Comparison of ENCODE assay signal across 8 mouse cellular contexts in the genomic region with DNA sequence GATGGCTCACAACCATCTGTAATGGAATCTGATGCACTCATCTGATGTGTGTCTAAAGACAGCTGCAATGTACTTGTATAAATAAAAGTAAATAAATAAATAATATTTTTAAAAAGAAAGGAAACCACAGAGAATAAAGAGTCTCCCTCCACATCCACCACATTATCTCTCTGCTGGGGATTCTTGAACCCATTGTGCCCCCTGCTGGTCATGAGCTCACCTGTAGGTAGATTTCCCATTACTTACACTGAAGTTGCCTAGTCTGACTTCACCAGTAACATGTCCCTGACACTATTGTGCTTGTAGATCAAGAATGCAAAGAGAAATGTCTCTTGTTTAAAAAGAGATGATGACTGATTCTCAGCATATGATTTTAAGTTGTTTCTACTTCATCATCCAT.
DNase-seq lines count a peak whose midpoint lies in the region; ATAC-seq and TF ChIP-seq lines count a peak whose summit lies in the region.
"Not testable (repeated sequence)": the region's sequence is repeated elsewhere in the genome, so short reads cannot be mapped to it uniquely, and the experiment has no call there.

No protein-coding gene starts in this region.

- peak; percentile 53 to 60 for DNase-seq in B cell, adult 2 months
- peak; percentile 53 for DNase-seq in T-cell, adult 2 months (ENCODE audit: low spot score)
- DNase-seq in adrenal gland, postnatal 10 days = peak; percentile 32
- peak; percentile 26 for DNase-seq in liver, postnatal 0 days
- peak; percentile 74 for DNase-seq in naive thymus-derived CD4-positive, alpha-beta T cell, adult 2 months (ENCODE audit: low read depth)
- peak; percentile 61 for DNase-seq in splenic B cell, adult 2 months (ENCODE audit: low read depth, low spot score)
- peak; percentile 46 to 53 for DNase-seq in thymus, postnatal 36 days

- H3K4me2 ChIP-seq in liver, postnatal 0 days (ENCODE audit: low read depth, low read length) = not testable (repeated sequence)

- TF ChIP-seq EP300 in liver, postnatal 0 days (IDR thresholded peaks at IDR 0.05; ENCODE audit: low read depth) = not testable (repeated sequence)

- peak; percentile 69 to 71; a peak in 3 of 4 replicates for ATAC-seq in hematopoietic stem cell, adult 5-6 weeks (replicated peaks in 1 of 2; ENCODE audit: insufficient read depth in 1 of 2, low FRiP score in 2 of 2, low TSS enrichment in 1 of 2, low read depth in 1 of 2, poor library complexity in 2 of 2, severe bottlenecking in 2 of 2)
- ATAC-seq in liver, postnatal 0 days = not testable (repeated sequence)

- H3K9ac ChIP-seq in liver, postnatal 0 days (replicated peaks) = not testable (repeated sequence)

- not testable (repeated sequence) for H3K27ac ChIP-seq in liver, postnatal 0 days (ENCODE audit: low read depth)

- not testable (repeated sequence) for H3K36me3 ChIP-seq in liver, postnatal 0 days (replicated peaks; ENCODE audit: insufficient read depth, low read length); splenic B cell, adult 2 months (ENCODE audit: control insufficient read depth, insufficient read depth, low read length, poor library complexity, severe bottlenecking)

- not testable (repeated sequence) for H3K27me3 ChIP-seq in liver, postnatal 0 days (ENCODE audit: insufficient read depth, low read length); splenic B cell, adult 2 months (ENCODE audit: control insufficient read depth, insufficient read depth, low read length, poor library complexity, severe bottlenecking)

- H3K9me3 ChIP-seq in liver, postnatal 0 days (ENCODE audit: low read length) = not testable (repeated sequence)

- TF ChIP-seq CTCF in liver, postnatal 0 days (IDR thresholded peaks at IDR 0.05; ENCODE audit: low read depth) = peak; percentile 40; the same call in 1 of the 2 replicates

- not testable (repeated sequence) for H3K4me3 ChIP-seq in liver, postnatal 0 days (ENCODE audit: low read depth, low read length)

- H3K4me1 ChIP-seq in liver, postnatal 0 days (ENCODE audit: insufficient read depth) = not testable (repeated sequence)
